Mouse (Mus musculus) lung, postnatal 25 days (tissue): ENCODE measurements around the gene Dpy19l1.

Experiments
- DNase-seq: peaks from one replicate; pipeline ENCODE4 v3.0.0; 2022; ENCODE audit warnings: low spot score

The Dpy19l1 gene

DNA sequence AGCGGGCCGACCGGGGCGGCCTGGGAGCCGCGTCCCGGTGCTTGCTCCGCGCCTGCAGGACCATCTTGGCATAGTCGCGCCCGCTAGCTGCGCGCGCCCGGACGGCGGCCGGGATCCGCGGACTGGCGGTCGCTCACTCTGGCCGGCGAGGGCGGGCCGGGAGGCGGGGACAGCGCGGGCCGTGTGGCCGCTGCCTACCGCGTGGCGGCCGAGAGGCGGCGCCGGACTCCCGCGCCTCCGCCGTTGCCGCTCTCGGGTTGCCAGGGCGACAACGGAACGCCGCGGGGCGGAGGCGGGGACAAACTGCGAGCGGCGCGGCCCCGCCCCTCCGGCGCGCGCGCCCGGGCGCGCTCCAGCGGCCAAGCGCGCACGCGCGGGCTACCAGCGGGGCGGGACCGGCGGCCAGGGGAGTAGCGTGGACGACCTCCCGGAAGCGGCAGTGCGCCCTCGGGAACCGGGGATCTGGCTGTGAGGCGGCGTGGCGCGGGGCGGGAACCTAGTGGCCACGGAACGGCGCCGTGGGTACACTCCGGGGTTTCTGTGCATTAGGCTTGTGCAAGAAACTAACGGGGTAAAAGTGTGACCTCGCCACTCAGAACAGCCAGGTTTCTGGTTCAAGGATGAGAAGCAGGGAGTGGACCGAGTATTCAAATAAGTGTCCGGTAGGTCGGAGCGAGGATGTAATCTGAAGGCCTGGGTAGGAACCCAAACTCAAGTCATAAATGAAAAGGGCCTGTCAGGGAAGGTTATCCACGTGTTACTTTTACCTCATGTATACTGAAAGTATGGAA is at the start of gene Dpy19l1:
Dpy19l1 (minus strand) TSS at position 74 of the 791 bp plus-strand sequence.
- DNase-seq = peak; percentile 92

DNA sequence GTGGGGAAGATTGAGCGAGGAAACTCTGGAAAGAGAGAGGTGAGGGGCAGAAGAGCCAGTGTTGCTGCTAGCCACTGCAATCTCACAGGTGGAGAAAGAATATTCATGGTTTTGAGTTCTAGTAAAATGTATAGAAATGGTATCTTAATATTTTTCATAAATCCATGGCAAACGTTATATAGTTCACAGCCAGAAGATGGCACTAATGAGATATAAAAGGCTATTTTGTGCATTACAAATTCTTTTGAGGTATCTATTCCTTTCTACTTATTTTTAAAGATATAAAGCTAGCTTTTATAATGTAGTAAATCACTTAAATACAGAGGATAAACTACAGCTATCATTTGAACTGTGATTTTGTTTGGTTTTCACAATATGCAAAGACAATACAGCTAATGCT is 35.2 kb upstream of the Dpy19l1 start:
- no peak for DNase-seq

DNA sequence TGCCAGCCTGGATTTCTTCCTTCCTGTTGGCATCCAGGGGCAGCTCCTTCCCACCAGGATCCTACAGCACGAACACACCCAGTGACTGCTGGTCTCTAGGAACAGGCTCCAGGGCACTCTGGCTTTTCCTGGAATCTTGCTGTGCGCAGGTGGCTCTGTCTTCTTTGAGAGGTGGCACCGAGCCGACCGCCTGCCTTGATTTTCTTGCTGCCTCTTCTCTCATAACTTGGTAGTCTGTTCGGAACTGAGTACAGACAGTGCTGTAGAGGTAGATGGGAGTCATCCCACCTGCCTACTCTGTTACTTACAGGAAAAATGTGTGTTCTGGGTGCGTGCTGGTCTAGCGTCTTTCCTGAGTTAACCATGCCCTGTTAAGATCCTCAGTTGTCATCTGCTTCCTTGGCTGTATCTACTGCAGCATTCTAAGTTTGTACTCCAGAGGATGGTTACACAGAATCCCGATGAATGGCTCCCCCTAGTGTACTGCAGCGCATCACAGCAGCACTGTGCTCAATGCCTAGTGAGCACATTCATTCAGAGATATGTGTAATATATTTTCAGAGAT is 13.7 kb upstream of the Dpy19l1 start:
- DNase-seq = peak; percentile 58

DNA sequence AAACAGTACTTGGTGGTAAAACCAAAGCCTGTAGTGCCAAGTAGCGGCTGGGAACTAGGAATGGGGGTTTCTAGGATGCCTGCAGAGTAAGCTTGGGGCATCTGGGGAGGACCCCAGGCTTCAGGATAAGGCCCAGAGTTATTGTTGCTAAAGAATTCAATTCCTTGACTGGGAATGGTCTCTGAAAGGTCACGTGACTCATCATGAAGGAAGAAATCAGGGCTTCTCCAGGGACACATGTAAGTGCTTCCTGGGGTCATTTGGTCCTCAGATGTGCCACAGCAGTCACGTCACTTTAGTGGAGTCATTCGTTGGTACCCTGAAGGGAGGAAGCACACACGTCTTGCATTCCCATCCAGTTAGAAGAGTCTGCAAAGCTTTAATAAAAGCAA is 11.1 kb upstream of the Dpy19l1 start:
- no peak for DNase-seq

DNA sequence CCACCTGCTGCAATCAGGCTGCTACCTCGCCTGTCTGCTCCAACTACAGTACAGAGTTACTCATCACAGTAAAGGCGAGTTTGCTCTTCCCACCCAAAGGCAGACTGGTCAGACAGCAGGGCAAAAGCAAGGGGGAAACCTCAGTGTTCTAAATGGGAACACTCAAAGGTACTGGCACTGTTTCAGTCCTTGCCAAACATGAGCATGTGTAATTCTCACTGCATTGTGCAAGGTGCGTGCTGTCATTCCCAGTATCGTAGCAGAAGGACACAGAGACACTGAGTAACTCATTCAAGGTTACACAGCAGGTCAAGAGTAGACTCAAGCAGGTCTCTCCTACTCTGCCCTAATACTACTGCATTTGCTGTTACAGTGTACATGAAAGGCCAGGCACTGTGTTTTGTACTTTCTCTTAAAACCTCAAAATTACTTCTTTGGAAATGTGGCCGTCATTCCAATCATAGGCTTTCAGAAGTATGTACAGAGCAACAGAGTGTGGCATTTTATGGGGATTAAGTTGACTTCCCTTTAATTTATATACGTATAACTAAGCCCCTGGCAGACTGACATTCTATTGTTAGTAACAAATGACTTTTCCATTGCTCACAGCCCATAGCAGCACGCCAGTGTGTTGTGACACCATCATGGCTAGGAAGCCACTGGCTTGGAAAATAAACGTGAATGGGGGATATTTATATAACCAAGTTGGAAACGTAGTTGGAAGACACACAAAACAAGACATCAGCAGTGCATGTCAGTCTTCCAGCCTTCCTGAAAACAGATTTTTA is 10.5 kb upstream of the Dpy19l1 start:
- DNase-seq = no peak

DNA sequence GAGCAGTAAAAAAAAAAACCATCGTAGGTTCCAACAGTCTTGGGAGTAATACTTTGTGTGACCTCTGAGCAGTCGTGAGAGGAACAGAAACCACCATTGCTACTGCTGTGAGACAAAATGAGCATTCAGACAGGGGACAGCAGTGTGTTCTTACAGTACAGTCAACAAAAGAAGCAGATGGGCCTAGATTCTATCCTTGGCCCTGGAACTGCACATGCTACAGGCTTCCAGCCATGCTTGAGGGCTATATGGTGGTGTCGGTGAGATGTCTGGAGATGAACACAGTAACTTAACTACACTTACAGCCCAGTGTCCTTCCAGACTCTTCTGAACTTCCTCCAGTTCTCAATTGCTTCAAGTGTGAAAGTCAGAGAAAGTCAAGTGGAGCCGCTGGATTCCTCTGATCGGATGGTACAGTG is 9.2 kb upstream of the Dpy19l1 start:
- DNase-seq = no peak

DNA sequence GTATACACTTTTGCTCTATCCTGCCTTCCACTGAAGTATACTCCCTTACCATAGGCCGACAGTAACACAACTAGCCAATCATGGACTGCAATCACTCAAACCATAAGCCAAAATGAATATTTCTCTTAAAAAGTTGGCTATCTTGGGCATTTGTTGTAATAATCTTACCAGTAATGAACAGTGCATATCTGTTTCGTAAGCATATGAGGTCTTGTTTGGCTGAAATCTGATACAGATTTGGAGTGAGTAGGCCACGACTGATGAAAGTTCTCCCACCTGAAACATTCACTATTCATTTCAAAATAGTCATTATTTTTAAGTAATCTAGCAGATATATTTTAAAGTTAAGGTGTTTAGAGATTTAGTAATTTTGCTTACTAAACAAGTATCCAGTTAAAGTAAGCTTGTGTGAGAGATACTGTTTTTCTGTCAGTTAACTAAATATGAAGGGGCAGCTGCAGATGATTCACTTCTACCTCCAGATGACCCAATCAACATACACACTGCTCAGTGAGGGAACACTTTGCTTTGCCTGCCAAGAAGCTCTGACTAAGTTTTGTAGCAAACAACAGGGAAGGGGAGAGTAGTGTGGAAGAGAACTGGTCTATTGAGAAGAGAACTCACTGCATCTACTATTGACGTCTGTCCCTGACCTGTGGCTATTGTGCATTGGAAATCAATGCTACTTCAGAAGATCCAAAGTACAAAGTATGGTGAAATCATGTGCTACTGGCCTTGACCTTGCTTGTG is 8.6 kb upstream of the Dpy19l1 start:
- no peak for DNase-seq

DNA sequence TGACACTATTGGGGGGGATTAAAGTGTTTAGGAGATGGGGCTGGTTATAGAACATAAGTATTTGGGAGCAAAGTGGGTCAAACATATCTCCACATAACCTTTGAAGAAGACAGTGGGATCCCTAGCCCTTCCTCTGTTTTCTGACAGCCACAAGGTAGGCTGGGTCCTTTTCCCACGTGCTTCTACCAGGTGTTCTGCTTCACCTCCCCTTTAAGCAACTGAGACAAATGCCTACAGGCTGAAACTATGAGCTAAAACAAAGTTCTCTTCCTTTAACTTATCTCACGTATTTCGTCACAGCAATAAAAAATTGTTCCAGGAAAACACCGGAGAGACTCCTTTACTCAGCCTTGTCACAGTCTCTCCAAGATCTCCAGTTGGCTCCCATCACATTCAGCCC is 5.9 kb upstream of the Dpy19l1 start:
- no peak for DNase-seq

DNA sequence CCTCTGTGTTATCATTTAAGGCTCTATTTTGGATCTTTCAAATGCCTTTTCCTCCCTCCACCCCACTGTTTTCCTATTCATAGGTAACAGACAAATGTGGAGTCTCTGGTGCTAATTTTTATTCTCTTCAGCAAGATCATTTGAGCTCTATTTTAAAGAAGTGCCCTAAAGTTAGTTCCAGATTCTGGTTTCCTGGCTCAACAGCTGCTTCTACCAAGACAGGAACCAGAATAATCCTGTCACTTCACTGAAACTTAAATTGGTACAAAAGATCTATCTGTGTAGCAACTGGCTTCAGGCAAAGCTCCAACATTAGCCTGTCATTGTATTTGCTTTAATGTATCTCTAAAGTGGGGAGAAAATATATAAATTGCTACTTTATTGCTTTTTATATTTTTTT is 3.6 kb upstream of the Dpy19l1 start:
- no peak for DNase-seq

DNA sequence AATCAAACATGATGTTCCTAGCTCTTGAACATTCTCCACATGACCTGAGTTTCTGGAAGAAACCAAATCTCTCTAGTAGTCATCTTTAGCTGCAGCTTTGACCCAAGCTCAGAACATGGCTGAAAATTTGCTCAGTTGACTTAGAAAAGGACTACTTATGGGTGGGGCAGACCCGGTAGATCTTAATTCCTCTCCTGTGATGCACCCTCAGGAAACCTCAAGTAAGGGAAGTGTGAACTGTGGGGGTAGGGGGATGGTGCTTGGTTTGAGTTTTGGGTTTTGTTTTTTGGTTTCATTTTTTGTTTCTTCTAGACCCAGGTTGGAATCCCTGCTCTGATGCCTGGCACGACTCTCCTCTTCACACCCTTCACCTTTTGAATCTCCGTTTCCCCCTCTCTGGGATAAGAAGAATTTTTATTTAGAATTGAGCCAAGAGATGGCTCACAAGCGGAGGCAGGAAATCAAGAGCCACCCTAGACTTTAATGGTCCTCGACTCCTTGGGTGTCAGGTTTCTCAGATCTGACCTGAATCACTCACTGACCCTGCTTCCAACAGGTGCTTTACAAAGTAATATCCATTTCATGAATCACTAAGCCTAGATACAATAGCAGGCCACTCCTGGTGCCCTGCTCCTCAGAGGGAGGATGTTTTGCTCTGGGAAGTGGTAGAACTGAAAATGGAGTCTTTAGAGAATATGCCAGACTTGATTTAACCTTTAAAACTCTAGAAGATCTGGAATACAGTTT is 2.2 kb upstream of the Dpy19l1 start:
- DNase-seq = no peak

DNA sequence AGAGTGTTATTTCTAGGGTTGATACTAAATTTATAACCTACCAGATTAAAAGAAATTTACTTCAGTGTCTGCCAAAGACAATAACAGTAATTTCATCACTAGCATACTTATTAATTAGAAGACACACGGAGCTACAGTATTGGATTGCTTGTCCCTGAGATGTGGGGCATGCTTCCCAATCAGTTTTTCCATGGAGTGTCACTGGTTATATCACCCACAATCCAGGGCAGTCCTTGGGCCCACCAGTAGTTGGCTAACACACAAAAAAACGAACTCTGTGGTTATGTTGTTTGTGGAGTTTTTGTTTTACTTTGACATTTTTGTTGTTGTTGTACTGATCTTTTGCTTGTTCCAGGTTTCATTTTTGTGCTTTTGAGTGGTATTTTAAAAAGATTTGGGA is 1.4 kb upstream of the Dpy19l1 start:
- DNase-seq = no peak

DNA sequence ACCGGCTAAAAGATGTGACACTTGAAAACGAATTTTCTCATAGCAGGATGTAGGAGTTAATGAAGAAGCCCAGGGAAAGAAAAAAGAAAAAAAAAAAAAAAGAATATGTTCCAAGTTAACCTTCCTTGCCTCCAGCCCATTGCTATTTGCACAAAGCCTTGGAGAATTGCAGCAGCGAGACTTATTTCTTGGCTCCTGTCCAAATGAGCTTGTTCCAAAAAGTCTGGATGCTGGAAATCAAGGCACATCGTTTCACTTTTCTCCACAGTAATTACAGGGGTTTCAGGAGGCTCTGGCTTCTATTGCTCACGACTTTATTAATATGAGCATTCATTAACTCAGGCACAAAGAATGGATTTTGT is 899 bp upstream of the Dpy19l1 start:
- DNase-seq = no peak

DNA sequence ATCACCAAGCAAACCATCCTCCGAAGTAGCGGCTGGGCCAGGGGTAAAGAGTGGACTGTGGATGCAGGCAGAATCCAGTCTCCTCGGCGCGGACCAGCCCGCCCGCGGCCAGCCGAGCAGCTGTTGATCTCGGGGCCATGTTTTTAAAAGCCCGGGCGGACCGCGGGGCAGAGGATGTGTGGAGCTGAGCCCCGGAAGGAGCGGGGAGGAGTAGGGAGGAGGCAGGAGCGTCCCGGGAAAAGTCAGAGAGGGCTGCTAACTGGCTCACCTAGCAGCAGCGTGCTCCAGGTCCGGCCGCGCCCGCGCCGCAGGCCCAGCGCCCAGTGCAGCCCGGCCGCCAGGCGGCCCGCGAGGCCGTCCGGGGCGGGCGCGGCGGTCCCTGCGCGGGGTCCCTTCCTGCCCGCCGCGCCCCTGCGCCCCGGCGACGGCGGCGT is 352 bp downstream of the Dpy19l1 start:
- peak; percentile 28 for DNase-seq

DNA sequence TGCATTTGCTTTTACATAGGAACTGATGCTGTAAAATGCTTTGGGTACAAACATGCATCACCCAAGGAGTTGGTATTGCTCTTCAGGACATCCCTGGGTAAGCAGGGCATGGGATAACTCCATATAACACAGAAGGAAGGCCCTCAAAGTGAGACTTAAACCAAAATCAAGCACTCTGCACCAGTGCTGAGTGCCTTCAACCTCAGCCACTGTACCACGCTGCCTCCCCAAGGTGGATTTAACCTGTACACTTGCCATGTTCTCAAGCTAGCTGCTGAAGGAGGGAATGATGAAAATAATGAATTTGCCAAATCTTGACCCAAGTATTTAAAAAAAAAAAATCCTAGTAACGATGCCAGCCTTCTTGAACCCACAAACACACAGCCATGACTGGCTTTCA is 1.3 kb downstream of the Dpy19l1 start:
- no peak for DNase-seq

DNA sequence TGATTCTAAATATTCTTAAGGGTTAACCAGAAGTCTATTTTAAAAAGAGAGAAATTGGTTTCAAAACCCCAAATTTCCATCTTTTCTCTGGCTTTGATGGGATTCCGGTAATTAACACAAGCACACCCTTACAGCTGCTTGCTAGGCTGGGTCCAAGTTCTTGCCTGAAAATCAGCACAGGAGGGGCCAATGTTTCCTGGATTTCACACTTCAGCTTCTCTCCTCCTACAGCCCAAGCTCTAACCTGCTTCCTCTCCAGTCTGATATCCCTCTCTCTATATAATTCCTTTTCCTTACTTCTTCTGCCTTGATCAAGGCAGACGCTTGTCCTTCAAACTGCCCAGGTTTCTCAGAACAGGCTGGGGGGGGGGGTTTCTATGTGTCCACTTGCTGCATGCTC is 6.7 kb downstream of the Dpy19l1 start:
- no peak for DNase-seq

DNA sequence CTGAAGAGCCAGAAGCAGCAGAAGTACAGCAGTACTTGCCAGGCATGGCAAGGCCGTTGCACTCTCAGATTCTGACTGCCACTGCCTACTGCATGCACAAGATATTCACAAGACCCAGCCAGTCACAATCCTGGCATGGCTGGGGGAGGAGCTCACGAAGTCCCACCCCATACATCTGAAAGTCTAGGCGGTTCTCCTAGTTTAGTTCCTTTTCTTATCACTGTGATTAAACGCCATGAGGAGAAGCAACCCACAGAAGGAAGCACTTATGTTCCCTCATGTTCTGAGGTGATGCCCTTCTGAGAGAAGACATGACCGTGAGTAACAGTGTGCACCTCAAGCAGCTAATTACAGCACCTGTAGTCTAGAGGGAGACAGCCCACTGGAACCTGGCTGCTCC is 12.4 kb downstream of the Dpy19l1 start:
- DNase-seq = no peak

DNA sequence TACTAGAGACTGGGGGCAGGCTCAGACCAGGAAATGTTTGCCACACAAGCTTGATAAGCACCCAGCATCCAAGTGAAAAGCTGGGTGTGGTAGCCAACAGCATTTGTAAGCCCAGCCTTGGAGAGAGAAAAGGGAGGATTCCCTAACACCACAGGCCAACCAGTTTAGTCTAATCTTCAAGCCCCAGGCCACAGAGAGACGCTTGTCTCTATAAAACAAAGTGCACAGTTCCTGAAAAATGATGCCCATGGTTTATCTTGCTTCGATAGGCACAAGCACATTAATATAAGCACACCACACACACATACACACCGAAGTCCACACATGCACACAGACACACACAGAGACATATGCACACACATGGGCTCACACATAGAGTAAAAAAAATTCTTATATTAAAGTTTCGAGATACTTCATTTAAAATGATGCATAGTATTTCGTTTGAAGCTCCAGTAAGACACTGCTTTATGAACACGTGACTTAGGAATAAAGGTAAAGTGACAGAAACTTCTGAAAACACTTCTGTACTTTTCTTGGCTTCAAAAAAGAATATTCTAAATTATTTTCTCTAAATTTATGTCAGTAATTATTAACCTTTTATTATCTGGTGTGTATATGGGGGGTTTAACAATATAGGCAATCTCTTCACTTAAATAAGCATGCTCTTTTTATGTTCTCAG is 14.4 kb downstream of the Dpy19l1 start:
- DNase-seq = no peak

DNA sequence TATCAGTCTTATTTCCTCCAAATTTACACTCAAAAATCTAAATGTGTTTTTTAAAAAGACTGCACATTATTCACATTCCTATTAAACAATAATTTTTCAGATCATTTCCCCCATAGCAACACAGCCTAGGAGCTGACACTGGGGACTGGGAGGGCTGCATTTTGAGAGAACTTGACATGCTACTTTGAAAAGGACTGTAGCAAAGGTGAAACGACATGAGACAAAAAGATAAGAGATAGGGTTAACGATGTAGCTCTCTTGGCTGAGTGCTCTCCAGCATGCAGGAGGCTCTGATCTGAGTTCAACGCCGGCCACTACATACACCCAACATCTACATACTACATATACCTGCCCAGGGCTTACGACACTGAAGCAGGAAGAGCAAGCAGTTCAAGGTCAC is 20.6 kb downstream of the Dpy19l1 start:
- DNase-seq = no peak

DNA sequence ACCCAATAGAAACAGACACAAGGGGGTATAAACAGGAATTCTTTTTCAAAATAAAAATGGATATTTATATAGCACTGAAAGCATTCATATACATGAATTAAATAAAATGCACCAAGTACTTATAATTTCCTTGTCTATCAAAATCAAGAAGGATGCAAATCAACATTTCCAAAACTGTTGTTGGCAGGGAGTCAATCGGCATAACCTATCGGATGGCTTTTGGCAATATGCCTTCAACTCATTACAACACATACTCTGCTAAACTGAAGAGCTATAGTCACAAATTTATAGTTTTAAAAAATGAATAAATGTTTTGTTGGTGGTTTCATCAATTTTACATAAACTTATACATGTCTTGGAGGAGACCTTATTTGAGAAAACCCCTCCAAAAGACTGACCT is 25.7 kb downstream of the Dpy19l1 start:
- no peak for DNase-seq

DNA sequence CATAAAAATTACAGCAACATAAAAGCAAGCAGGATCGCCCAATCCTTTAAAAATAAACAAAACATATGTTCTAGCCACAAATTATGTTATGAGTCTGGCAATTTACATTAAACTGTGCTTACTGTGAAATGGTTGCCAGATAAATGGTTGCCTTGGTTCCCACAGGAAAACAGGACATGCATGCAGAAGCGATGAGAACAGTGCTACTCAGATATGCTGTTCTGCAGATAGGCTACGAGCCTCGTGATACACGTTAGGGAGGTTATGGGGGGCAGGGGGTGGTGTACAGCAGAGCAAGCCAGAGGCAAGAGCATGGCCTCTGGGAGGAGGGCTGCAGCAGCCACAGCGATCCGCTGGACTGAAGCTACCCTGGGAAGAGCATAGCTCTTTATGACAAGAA is 29.1 kb downstream of the Dpy19l1 start:
- no peak for DNase-seq

DNA sequence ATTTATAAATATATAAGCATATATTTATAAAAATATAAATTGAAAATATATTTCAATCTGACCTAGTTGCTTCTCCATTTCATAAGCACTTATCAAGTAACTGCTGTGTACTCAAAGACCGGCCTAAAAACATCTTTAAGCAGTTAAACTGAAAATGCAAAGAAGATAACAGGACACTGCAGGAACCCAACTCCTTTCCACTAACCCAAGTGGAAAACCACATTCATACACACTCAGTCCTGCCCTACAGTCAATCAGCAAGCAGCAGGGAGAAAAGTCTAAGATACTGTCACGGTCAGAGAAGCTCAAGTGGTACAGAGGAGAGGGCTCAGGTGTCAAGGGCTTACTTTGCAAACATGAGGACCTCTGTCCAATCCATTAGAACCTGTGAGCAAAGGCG is 30.4 kb downstream of the Dpy19l1 start:
- no peak for DNase-seq
